Mouse (Mus musculus) CD8-positive naive resting alpha-beta T cell, adult 2 months (primary cell): ENCODE results near the gene D430042O09Rik.

Experiments used
- DNase-seq, 2 experiments: peaks; one replicate each; pipeline ENCODE4 v3.0.0; 2022; ENCODE audit warnings: low read depth in 2 of 2, low spot score in 2 of 2

Gene D430042O09Rik

GRCm38 (mm10) chr7:125790039-125790438, 82.4 kb downstream of the D430042O09Rik start:
- DNase-seq: no peak

GRCm38 (mm10) chr7:125806571-125806970, 98.9 kb downstream of the D430042O09Rik start:
- DNase-seq: no peak

- DNase-seq: no peak
Observed at GRCm38 (mm10) chr7:125808210-125808609, 100.5 kb downstream of the D430042O09Rik start.

- DNase-seq: no peak
Observed at GRCm38 (mm10) chr7:125812721-125813120, 105.0 kb downstream of the D430042O09Rik start.

- DNase-seq: no peak
Observed at GRCm38 (mm10) chr7:125815733-125816132, 108.0 kb downstream of the D430042O09Rik start.

- no peak for DNase-seq
Observed at GRCm38 (mm10) chr7:125818301-125818712, 110.6 kb downstream of the D430042O09Rik start.

- DNase-seq: no peak
Observed at GRCm38 (mm10) chr7:125820233-125820632, 112.5 kb downstream of the D430042O09Rik start.

- no peak for DNase-seq
Observed at GRCm38 (mm10) chr7:125826425-125826824, 118.7 kb downstream of the D430042O09Rik start.

GRCm38 (mm10) chr7:125826887-125827286, 119.2 kb downstream of the D430042O09Rik start:
- no peak for DNase-seq

- no peak for DNase-seq
Observed at GRCm38 (mm10) chr7:125827420-125827819, 119.7 kb downstream of the D430042O09Rik start.

GRCm38 (mm10) chr7:125828561-125828960, 120.9 kb downstream of the D430042O09Rik start:
- no peak for DNase-seq

- DNase-seq: no peak
Observed at GRCm38 (mm10) chr7:125829121-125829666, 121.5 kb downstream of the D430042O09Rik start.

- DNase-seq: no peak
Observed at GRCm38 (mm10) chr7:125832767-125833166, 125.1 kb downstream of the D430042O09Rik start.

GRCm38 (mm10) chr7:125833471-125833870, 125.8 kb downstream of the D430042O09Rik start:
- no peak for DNase-seq

- no peak for DNase-seq
Observed at GRCm38 (mm10) chr7:125838078-125838742, 130.5 kb downstream of the D430042O09Rik start.

GRCm38 (mm10) chr7:125845611-125846010, 137.9 kb downstream of the D430042O09Rik start:
- DNase-seq: no peak

- no peak for DNase-seq
Observed at GRCm38 (mm10) chr7:125846866-125847527, 139.3 kb downstream of the D430042O09Rik start.

GRCm38 (mm10) chr7:125847528-125847866, 139.8 kb downstream of the D430042O09Rik start:
- no peak for DNase-seq

GRCm38 (mm10) chr7:125859564-125859963, 151.9 kb downstream of the D430042O09Rik start:
- no peak for DNase-seq

GRCm38 (mm10) chr7:125860421-125860820, 152.7 kb downstream of the D430042O09Rik start:
- no peak for DNase-seq

- DNase-seq: no peak
Observed at GRCm38 (mm10) chr7:125864026-125864425, 156.3 kb downstream of the D430042O09Rik start.

GRCm38 (mm10) chr7:125865234-125865633, 157.5 kb downstream of the D430042O09Rik start:
- DNase-seq: no peak
